Mouse (Mus musculus) right cerebral cortex, postnatal 4 days (tissue): ENCODE data around the gene Ptprm.

Experiments
- DNase-seq: peaks from one replicate; pipeline ENCODE4 v3.0.0-alpha.2; 2022

The Ptprm gene

DNA sequence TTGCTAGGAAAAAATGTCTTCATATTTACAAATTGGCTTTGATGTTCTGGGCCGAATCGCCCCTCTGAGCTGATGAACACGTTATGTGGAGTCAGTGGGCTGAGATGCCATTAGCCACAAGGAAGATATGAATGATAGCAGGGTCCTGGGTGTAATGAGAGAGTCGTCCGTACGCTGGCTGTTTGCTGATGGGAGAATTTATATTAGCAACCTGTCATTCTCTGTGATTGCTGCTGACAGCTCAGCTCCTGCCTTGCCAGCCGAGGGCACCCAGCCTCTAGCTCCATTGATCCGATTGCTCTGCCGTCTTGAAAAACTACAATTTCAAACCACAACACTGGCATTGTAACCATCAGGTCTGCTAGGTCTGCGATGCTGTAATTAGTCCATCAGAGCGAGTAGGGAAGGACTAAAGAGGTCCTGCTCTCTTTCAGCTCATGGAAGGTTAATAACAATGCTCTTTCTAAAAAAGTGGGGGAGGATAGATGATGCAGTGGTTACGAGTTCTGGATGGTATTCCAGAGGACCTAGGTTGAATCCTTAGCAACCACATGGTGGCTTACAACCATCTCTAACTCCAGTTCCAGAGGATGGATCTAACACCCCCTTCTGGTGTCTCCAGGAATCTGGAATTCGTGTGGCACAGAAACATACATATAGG lies 734.1 kb downstream of the Ptprm start:
- no peak for DNase-seq

DNA sequence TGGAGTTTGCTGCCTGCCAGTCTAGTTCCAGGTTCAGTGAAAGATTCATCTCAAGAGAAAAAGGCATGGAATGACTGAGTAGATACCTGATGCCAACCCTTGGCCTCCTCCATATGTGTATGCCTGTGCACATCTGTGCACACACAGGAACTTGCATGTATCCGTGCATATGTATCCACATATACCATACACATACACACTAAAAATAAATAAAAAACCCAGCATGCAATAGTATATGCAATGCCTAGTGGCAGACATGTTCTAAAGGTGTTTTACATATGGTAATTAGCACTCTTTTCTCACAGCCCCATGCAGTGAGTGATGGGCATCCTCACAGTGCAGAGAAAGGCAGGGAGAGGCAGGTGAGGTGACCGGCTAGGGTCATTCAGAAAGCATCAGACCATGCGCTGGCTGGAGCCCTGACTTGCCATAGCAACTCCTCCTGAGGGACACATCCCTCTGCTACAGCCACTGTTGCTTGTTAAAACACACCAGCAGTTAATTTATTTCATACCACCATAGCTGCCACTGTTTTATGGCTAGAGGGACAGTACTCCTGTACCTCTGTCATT lies 734.9 kb downstream of the Ptprm start:
- DNase-seq, result no peak
